Mouse (Mus musculus) brown adipose tissue, adult 24 weeks (tissue): ENCODE results near the gene Rbms1. TPM values are rescaled to one million over a fixed set of nuclear protein-coding genes. Genes with fewer than 3 reads are reported as not detected.

Experiments
- H3K27ac ChIP-seq: fragments of 200-500 bp; replicated peaks from 2 replicates; pipeline ENCODE4 v1.5.1; 2012; ENCODE audit warnings: low read depth, mild to moderate bottlenecking, low read length
- H3K4me1 ChIP-seq: fragments of 200-500 bp; 2 replicates; pipeline ENCODE4 v1.6.1; 2012; ENCODE audit warnings: low read length, mixed read lengths; ENCODE audit not compliant: control insufficient read depth, insufficient read depth, insufficient read length
- H3K4me3 ChIP-seq: fragments of 200-500 bp; 2 replicates; pipeline ENCODE4 v1.5.1; 2012; ENCODE audit warnings: low read depth, mild to moderate bottlenecking, low read length, moderate library complexity; ENCODE audit not compliant: insufficient read depth
- polyA plus RNA-seq: library from polyadenylated mRNA; stranded (reverse); fragments of >200 nt; gene quantifications from 2 replicates; pipeline ENCODE4 v1.2.4, GENCODE M21; 2012; ENCODE audit not compliant: missing spikeins, insufficient read depth, insufficient read length

The Rbms1 gene
- polyA plus RNA-seq, 1 experiment, result 50.4 TPM

- H3K4me3 ChIP-seq, result no peak overlapping the region
- H3K4me1 ChIP-seq, result peaks cover 27% of the 10 kb centered on the region
- H3K27ac ChIP-seq, result no peak overlapping the region; the same call in 1 of the 2 replicates
Observed at GRCm38 (mm10) chr2:60927906-60928775, 34.9 kb downstream of the Rbms1 start.

- Histone ChIP-seq H3K4me3 (no peak overlapping the region), H3K4me1 (peaks cover 39% of the 10 kb centered on the region), H3K27ac (no peak overlapping the region)
Observed at GRCm38 (mm10) chr2:60925063-60925462, 37.9 kb downstream of the Rbms1 start.

DNA sequence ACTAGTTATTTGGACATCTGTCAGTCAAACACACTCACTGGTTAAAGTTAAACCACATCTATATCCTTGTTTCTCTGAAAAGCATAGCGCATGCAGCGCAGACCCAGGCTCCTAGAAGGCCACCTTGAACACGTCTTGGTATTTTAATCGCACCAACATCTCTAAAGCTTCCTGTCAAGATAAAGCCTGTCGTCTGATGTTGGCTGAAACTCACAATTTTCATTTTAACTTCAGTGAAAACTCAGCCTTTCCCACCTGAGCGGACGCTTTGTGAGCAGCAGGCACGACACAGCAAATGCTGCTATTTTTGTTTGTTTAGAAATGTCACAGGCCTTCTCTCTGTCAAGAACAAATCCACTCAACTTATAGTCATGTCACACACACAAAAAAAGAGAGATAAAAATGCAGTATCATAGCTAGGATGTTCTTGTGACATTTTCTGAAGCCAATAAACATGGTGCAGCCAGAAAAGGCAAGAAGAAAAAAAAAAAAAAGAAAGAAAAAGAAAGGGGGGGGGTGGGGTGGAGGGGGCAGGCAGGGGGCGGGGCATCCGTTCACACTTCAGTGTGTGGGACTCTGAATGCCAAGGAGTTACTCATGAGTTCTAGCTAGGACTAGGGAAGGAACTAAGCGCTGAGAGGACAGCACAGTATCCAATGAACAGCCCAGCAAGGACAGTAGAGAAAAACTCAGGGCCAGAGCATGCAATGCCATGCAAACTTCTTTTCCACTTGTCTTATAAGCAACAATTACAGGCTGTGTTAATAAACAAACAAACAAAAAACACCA lies 39.0 kb downstream of the Rbms1 start:
- Histone ChIP-seq H3K4me1 (peaks cover 40% of the 10 kb centered on the region), H3K4me3 (no peak overlapping the region), H3K27ac (0 out of 2 replicates have a peak overlapping the region, but pooled peaks have one; percentile 4)

DNA sequence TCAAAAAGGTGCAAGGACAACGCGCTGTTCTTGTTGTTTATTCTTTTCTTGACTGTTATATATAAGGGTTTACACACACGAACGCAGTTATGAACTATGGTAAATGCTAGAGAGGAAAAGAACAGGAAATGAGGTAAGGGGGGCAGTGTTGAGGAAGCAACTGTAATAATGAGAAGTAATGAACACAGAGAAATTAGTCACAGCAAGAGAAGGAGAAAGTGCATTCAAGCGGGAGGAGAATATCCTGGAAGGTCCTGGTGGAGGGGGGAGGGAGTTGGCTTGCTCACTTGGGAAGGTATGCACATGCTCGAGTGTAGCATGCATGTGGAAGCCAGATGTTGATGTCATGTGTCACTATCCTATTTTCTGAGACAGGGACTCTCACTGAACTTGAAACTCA lies 39.9 kb downstream of the Rbms1 start:
- H3K27ac ChIP-seq, result peak overlapping the region; percentile 86
- H3K4me1 ChIP-seq, result peaks cover 37% of the 10 kb centered on the region

DNA sequence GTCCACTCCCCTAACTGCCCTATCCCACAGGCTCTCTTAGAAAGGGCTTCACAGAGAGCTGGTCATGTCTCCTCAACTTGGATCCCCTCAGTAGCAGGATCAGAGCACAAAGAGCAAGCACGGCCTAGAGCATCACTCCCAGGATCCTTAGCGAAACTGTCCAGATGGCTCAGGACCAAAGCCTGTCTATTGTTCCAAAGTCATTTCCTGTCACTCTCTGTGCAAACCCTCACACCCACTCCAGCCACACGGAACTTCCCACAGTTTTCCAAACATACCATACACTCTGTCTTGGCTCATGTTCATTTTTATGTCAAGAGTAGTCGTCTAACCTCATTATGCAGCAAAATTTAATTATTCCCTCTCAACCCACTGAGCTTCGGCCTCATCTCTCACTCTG lies 40.6 kb downstream of the Rbms1 start:
- no peak overlapping the region for H3K4me3 ChIP-seq
- H3K27ac ChIP-seq, result peak overlapping the region; percentile 86
- peaks cover 41% of the 10 kb centered on the region for H3K4me1 ChIP-seq

More for the DNA sequence above, 39.9 kb downstream of the Rbms1 start:
- no peak overlapping the region for H3K4me3 ChIP-seq

GRCm38 (mm10) chr2:60920076-60920475 lies 42.9 kb downstream of the Rbms1 start:
- Histone ChIP-seq H3K4me3 (no peak overlapping the region), H3K4me1 (peaks cover 39% of the 10 kb centered on the region), H3K27ac (no peak overlapping the region)

GRCm38 (mm10) chr2:60918401-60918800 lies 44.6 kb downstream of the Rbms1 start:
- Histone ChIP-seq H3K27ac (peak overlapping the region; percentile 39), H3K4me3 (no peak overlapping the region), H3K4me1 (peaks cover 33% of the 10 kb centered on the region)

GRCm38 (mm10) chr2:60914524-60915280 lies 48.3 kb downstream of the Rbms1 start:
- Histone ChIP-seq H3K4me3 (no peak overlapping the region), H3K27ac (no peak overlapping the region), H3K4me1 (peaks cover 27% of the 10 kb centered on the region)

DNA sequence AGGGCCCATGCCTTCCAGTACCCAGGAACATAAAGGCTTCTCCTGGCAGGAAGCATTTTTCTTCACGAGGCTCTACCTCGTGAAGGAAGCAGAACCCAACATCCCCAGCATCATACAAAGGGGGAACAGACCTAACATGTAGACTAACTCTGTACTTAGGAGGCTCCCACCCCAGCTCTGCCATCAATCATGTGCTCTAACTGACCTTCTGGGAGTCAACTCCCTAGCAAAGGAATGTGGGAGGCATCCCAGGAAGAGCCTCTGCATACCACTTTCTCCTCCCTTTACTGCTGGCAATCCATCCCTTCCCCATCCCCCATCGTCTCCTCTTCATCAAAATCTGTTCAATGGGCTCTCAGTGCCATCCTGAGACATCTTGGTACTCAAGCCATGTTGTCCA lies 49.7 kb downstream of the Rbms1 start:
- peaks cover 16% of the 10 kb centered on the region for H3K4me1 ChIP-seq
- H3K27ac ChIP-seq, result no peak overlapping the region
- H3K4me3 ChIP-seq, result no peak overlapping the region

DNA sequence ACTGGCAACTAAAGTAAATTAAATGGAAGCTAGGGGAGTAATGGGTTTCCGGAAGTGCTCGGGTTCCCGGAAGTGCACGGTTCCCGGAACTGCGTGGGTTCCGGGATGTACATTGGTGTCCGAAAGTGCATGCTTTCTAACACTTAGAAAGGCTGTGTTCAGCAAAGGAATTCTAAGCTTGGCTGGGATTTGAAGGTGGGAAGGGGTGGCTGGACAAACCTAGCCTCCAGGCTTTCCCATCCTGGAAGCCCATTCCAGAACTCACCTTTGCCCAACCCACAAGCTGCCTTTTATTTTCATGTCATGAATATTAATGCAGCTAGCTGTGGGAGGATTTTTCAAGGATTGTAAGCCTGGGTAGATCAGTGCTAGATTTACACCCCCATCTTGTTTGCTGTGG lies 51.3 kb downstream of the Rbms1 start:
- Histone ChIP-seq H3K4me1 (peaks cover 10% of the 10 kb centered on the region), H3K27ac (no peak overlapping the region), H3K4me3 (no peak overlapping the region)

DNA sequence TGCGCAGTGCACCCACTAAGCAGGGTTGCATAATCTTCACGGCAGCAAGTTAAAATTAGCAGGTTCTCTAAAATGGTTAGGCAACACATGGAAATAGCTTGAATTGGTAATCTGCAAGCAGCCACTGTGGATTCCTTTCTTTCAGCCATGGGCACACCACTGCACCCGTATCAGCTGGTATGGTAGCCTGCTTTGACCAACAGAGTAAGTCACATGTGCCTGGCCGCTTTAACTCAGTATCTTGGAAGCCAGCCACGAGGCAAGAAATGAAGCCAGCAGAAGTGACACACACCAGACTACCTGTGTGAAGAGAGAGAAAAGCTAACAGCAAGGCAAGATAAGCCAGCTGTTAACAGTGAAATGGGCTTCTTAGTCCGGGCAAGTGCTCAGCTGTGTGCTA lies 52.2 kb downstream of the Rbms1 start:
- H3K27ac ChIP-seq, result peak overlapping the region; percentile 26
- no peak overlapping the region for H3K4me3 ChIP-seq
- H3K4me1 ChIP-seq, result peaks cover 11% of the 10 kb centered on the region

- no peak overlapping the region for H3K27ac ChIP-seq
- peaks cover 22% of the 10 kb centered on the region for H3K4me1 ChIP-seq
- H3K4me3 ChIP-seq, result no peak overlapping the region
Observed at GRCm38 (mm10) chr2:60908551-60908950, 54.4 kb downstream of the Rbms1 start.

- Histone ChIP-seq H3K27ac (no peak overlapping the region), H3K4me1 (peaks cover 20% of the 10 kb centered on the region), H3K4me3 (peak overlapping the region; percentile 11; the same call in 1 of the 2 replicates)
Observed at GRCm38 (mm10) chr2:60908116-60908515, 54.9 kb downstream of the Rbms1 start.

- Histone ChIP-seq H3K27ac (peak overlapping the region; percentile 70), H3K4me1 (peaks cover 21% of the 10 kb centered on the region)
Observed at GRCm38 (mm10) chr2:60905283-60905682, 57.7 kb downstream of the Rbms1 start.

GRCm38 (mm10) chr2:60904141-60904540 lies 58.9 kb downstream of the Rbms1 start:
- H3K4me3 ChIP-seq, result no peak overlapping the region
- peaks cover 24% of the 10 kb centered on the region for H3K4me1 ChIP-seq
- H3K27ac ChIP-seq, result no peak overlapping the region

More at GRCm38 (mm10) chr2:60905283-60905682, 57.7 kb downstream of the Rbms1 start:
- H3K4me3 ChIP-seq, result no peak overlapping the region
